Mouse (Mus musculus) liver, adult 2 months (tissue): ENCODE results near the gene Npy1r.

ENCODE experiments used
- CTCF ChIP-seq: fragments of 200-500 bp; IDR thresholded peaks from 2 replicates; pipeline ENCODE4 v1.5.1; 2011; ENCODE audit warnings: low read depth, low read length, control low read depth
- POLR2A ChIP-seq: fragments of 200-500 bp; IDR thresholded peaks from 2 replicates; pipeline ENCODE4 v1.6.1; 2011; ENCODE audit warnings: low read length, control low read depth; ENCODE audit not compliant: insufficient read depth; ENCODE audit errors: extremely low read depth

- TF ChIP-seq CTCF = no peak
- TF ChIP-seq POLR2A = no peak
Measured at GRCm38 (mm10) chr8:66731957-66732356, 35.0 kb downstream of the Npy1r start.
